Mouse (Mus musculus) intestine, postnatal 0 days (tissue): ENCODE results near the gene Gnao1. TPM values are rescaled to one million over a fixed set of nuclear protein-coding genes. Genes with fewer than 3 reads are reported as not detected.
A peak's percentile ranks its signal among the peaks of the same experiment; 100 is the strongest.

ENCODE experiments used
- ATAC-seq: fragments of 200-750 bp; cut with Nextera tagmentation; 2 replicates; pipeline ENCODE4 v1.8.0; 2017; ENCODE audit warnings: mild to moderate bottlenecking, moderate TSS enrichment, moderate library complexity
- H3K27ac ChIP-seq: fragments of 300-500 bp; sonication (generic); 2 replicates; pipeline ENCODE4 v1.5.1; 2014; ENCODE audit warnings: mild to moderate bottlenecking, low read depth, low read length, moderate library complexity
- H3K27me3 ChIP-seq: fragments of 300-500 bp; sonication (generic); replicated peaks from 2 replicates; pipeline ENCODE4 v1.6.1; 2014; ENCODE audit warnings: low read length, mixed read lengths; ENCODE audit not compliant: control insufficient read depth, insufficient read depth
- H3K36me3 ChIP-seq: fragments of 300-500 bp; sonication (generic); 2 replicates; pipeline ENCODE4 v1.6.1; 2014; ENCODE audit warnings: mild to moderate bottlenecking, moderate library complexity; ENCODE audit not compliant: control insufficient read depth, insufficient read depth
- H3K4me1 ChIP-seq: fragments of 300-500 bp; sonication (generic); replicated peaks from 2 replicates; pipeline ENCODE4 v1.6.1; 2014; ENCODE audit warnings: antibody characterized with exemption, low read length, mixed read lengths; ENCODE audit not compliant: control insufficient read depth, insufficient read depth
- H3K4me2 ChIP-seq: fragments of 300-500 bp; sonication (generic); replicated peaks from 2 replicates; pipeline ENCODE4 v1.6.1; 2014; ENCODE audit warnings: low read depth, mild to moderate bottlenecking, moderate library complexity
- H3K4me3 ChIP-seq: fragments of 300-500 bp; sonication (generic); 2 replicates; pipeline ENCODE4 v1.5.1; 2014; ENCODE audit warnings: low read depth, low read length
- H3K9ac ChIP-seq: fragments of 300-500 bp; sonication (generic); 2 replicates; pipeline ENCODE4 v1.6.1; 2014; ENCODE audit warnings: mild to moderate bottlenecking, low read depth, low read length
- H3K9me3 ChIP-seq: fragments of 300-500 bp; sonication (generic); 2 replicates; pipeline ENCODE4 v1.6.1; 2016; ENCODE audit warnings: mixed run types; ENCODE audit not compliant: control insufficient read depth
- CTCF ChIP-seq: sonication (generic); IDR thresholded peaks from 2 replicates; pipeline ENCODE4 v1.5.1; 2016; ENCODE audit warnings: low read depth, mild to moderate bottlenecking, control low read depth, antibody characterized with exemption, moderate library complexity
- WGBS: fragments of 180-500 bp; shearing (Covaris S2); extraction: QIAGEN DNeasy Blood & Tissue Kit; methylation state at CpG from one replicate; pipeline ENCODE4 v1.1.7; 2014; 5-methylcytosine and 5-hydroxymethylcytosine counted together
- polyA plus RNA-seq: library from polyadenylated mRNA; unstranded; fragments of >200 nt; fragmentation: Nextera tagmentation; extraction: Ambion mirVana; gene quantifications from 2 replicates; pipeline ENCODE4 v1.2.1, GENCODE M21; 2015

Gene Gnao1
- polyA plus RNA-seq, 1 experiment from 2014 or later: 6.9 TPM

DNA sequence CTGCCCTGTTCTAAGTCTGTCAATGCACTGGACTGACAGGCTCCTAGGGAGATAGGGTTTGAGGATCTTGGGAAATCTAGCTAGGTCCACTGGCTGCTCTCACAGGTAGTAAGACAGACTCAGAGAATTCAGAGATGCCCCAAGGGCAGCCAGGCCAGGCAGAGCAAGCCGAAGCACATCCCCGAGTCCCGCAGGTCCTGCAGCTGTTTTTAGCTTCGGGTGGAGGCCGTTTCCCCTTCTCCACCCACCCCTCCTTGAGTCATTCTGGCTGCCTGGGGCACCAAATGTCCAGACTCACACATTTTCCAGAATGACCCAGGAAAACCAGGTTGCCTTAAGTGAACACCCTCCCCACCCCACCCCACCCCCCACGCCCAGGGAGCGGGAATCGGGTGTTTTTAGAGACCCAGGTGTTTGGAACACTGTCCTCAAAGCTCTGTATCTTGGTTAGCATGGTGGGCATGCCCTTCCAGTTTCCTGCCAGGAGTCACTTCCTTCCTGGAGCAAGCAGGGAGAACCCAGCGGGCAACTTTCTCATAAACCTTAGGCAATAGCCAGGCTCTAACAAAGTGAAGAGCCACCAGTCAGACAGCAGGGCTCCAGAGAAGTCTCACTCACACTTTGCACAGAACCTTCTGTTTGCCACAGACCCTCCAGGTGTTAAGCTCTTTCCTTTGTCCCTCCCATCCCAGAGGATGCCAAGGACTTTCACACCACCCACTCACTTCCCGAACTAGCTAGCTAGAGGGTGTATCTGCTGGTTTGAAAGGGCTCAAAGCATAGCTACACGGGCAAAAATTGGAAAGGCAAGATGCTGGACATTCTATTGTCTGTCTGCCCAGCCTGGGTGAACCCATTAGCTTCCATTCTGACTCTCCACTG, 131.0 kb downstream of the Gnao1 start:
- Histone ChIP-seq H3K4me2 (no peak overlapping the region), H3K36me3 (no peaks in the 10 kb centered on the region), H3K4me3 (no peak overlapping the region), H3K9me3 (no peaks in the 10 kb centered on the region), H3K4me1 (no peaks in the 10 kb centered on the region), H3K9ac (no peak overlapping the region), H3K27me3 (no peaks in the 10 kb centered on the region), H3K27ac (no peak overlapping the region)
- 65% methylated on average over 11 of the region's 11 CpGs for WGBS
- TF ChIP-seq CTCF: no peak
- ATAC-seq: no peak

DNA sequence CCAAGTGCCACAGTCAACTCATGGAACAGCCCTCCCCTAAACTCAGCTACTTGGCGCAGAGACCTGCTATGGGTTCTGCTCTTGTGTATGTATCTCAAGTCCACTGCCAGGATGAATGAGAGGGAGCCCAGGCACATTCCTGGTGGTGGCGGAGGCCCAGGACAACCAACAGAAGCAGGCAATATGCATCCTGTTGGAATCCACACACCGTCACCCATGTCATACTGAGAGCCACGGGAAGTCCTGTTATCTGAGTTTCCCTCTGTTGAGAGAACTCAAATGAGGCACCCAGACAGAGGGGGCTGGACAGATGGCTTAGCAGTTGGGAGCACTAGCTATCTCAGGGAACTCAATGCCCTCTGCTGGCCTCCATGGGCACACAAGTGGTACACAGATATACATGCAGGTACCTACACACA, 131.9 kb downstream of the Gnao1 start:
- no peak overlapping the region for H3K9ac ChIP-seq
- no peaks in the 10 kb centered on the region for H3K36me3 ChIP-seq
- no peaks in the 10 kb centered on the region for H3K27me3 ChIP-seq
- no peak overlapping the region for H3K27ac ChIP-seq
- WGBS: 59% methylated on average over 4 of the region's 4 CpGs
- no peak overlapping the region for H3K4me3 ChIP-seq
- no peak for ATAC-seq
- H3K4me1 ChIP-seq: no peaks in the 10 kb centered on the region
- no peaks in the 10 kb centered on the region for H3K9me3 ChIP-seq
- no peak for TF ChIP-seq CTCF
- H3K4me2 ChIP-seq: no peak overlapping the region

DNA sequence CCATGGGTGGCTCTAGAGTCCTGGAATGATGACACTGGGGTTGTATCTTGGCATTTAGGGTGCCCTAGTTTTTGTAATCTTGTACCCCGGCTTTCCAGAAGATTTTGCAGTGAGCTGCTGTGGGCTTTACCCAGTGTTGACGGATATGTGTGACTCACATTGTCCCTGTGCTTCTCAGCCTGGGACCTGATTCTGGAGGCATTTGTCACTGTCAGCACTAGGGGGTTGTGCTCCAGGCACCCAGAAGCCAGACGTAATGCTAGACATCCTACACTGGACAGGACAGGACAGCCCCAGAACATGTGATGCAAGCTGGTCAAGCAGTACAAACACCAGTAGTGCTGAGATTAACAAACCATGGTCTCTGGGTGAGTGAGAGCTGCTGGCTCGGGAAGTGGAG, 136.0 kb downstream of the Gnao1 start:
- TF ChIP-seq CTCF: no peak
- Histone ChIP-seq H3K4me3 (no peak overlapping the region), H3K36me3 (no peaks in the 10 kb centered on the region), H3K27ac (no peak overlapping the region), H3K9ac (no peak overlapping the region), H3K4me2 (no peak overlapping the region), H3K27me3 (no peaks in the 10 kb centered on the region), H3K9me3 (no peaks in the 10 kb centered on the region), H3K4me1 (no peaks in the 10 kb centered on the region)
- no peak for ATAC-seq
- 81% methylated on average over 4 of the region's 4 CpGs for WGBS

DNA sequence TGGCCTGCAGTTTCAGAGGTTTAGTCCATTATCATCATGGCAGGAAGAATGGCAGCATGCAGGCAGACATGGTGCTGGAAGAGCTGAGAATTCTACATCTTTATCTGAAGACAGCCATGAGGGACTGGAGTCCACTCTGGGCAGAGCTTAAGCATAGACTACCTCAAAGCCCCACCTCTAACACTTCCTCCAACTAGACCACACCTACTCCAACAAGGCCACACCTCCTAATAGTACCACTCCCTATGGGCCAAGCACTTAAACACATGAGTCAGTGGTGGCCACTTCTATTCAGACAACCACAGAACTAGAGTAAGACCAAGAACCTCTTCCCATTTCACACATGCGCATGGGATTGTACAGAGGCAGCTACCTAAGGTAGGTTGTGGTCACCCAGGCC, 136.6 kb downstream of the Gnao1 start:
- H3K9me3 ChIP-seq: no peaks in the 10 kb centered on the region
- ATAC-seq: peak; percentile 71
- no peak overlapping the region for H3K27ac ChIP-seq
- H3K27me3 ChIP-seq: no peaks in the 10 kb centered on the region
- TF ChIP-seq CTCF: no peak
- no peak overlapping the region for H3K9ac ChIP-seq
- no peaks in the 10 kb centered on the region for H3K4me1 ChIP-seq
- 96% methylated on average over 1 of the region's 1 CpGs for WGBS
- H3K4me2 ChIP-seq: no peak overlapping the region
- no peaks in the 10 kb centered on the region for H3K36me3 ChIP-seq
- no peak overlapping the region for H3K4me3 ChIP-seq

DNA sequence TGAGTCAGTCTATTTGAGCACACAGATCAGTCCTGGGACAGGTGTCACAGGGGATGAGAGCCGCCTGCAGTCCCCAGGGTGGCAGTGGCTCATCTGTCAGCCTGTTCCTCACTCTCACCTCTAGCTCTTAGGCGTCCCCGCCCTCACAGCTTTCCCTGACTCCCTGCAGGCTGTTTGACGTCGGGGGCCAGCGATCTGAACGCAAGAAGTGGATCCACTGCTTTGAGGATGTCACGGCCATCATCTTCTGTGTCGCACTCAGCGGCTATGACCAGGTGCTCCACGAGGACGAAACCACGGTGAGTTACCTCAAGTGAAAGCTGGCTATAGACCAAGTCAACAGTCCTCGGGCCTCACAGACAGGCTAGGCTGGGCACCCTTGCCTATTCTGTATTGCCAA, 140.4 kb downstream of the Gnao1 start:
- no peak for TF ChIP-seq CTCF
- Histone ChIP-seq H3K4me2 (no peak overlapping the region), H3K27me3 (no peaks in the 10 kb centered on the region), H3K9ac (no peak overlapping the region), H3K27ac (no peak overlapping the region), H3K9me3 (no peaks in the 10 kb centered on the region), H3K36me3 (no peaks in the 10 kb centered on the region), H3K4me1 (no peaks in the 10 kb centered on the region), H3K4me3 (no peak overlapping the region)
- WGBS: 77% methylated on average over 14 of the region's 14 CpGs
- no peak for ATAC-seq

DNA sequence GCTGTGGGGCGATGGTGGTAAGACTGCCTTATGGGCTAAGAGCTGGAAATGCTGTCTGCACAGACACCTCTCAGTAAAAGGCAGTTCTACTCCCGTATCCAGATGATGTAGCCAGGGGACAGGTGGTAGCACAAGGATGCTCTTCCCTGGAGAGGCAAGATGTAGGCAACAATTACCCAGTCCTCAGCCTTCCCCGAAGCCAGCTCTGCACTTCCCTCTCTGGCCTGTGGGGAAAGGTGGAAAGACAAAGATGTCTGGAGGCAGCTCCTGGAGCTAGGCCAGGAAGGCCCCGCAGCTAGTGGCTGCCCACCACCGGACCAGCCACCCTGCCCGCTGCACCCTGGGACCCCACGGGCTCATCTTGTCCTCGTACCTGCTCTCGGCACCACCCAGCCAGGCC, 142.7 kb downstream of the Gnao1 start:
- 84% methylated on average over 9 of the region's 9 CpGs for WGBS
- Histone ChIP-seq H3K27ac (no peak overlapping the region), H3K9me3 (no peaks in the 10 kb centered on the region), H3K9ac (no peak overlapping the region), H3K27me3 (no peaks in the 10 kb centered on the region), H3K4me1 (no peaks in the 10 kb centered on the region), H3K4me2 (no peak overlapping the region), H3K4me3 (no peak overlapping the region), H3K36me3 (0 out of 2 replicates have a peak, but pooled peaks cover 2% of the 10 kb centered on the region)
- TF ChIP-seq CTCF: 0 out of 2 replicates have a peak, but pooled peaks have one; percentile 7
- ATAC-seq: no peak
